Mouse (Mus musculus) liver, adult (tissue): ENCODE results near the gene Snrpd3.

Experiments
- GATA4 ChIP-seq: IDR thresholded peaks from 2 replicates; pipeline ENCODE4 v1.6.1; 2014; ENCODE audit warnings: mild to moderate bottlenecking, low read length; ENCODE audit not compliant: insufficient replicate concordance

Gene Snrpd3

DNA sequence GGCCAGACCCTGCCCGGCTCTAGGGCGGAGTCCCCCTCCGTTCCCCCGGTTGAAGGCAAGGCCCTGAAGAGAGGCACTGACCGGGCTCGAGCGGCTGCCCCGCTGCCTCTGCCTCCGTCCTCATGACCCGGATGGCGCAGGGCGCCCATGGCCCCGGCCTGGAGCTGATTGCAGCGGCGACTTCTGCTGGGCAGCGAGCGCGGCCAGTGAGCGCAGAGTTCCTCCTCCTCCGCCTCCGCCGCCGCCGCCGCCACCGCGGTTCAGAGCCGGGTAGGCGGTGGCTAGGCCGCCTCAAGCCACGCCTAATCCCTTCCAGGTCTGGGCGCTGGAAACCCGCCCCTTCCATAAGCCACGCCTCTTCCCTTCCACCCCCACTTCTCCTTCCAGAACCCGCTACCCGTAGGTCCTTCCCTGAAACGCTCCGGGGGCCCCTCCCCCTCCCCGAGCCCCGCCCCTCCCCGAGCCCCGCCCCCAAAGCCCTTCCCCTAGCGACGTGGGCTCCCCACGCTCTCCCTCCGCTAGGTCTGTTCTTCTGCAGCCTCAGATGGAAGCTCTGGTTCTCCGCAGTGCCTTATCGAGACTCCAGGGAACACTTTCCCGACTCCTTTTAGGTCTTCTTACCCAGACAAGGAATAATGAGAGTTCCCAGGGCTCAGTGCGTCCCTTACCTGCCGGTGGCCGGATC is at the start of gene Snrpd3:
TSS of gene Snrpd3 (plus strand) at position 479 of the 685 bp plus-strand sequence.
- peak; percentile 50; the same call in 1 of the 2 replicates for TF ChIP-seq GATA4

DNA sequence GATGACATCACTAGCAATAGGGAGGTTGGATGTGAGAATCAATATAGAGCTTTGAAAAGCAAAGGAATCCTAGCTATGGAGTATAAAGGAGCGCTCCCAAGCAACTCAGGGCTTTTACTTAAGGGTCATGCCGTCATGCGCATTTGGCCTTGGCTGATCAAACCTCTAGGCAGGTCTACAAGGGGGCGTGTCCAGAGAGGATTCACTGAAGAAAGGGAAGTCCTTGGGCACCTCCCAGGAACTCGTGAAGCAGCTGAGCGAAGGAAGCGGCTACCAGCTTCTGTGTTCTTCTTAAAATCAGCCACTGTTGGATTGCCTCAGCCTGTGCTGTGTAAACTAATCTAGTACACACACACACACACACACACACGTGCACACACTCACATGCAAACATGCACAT is 43.9 kb upstream of the Snrpd3 start:
- no peak for TF ChIP-seq GATA4

DNA sequence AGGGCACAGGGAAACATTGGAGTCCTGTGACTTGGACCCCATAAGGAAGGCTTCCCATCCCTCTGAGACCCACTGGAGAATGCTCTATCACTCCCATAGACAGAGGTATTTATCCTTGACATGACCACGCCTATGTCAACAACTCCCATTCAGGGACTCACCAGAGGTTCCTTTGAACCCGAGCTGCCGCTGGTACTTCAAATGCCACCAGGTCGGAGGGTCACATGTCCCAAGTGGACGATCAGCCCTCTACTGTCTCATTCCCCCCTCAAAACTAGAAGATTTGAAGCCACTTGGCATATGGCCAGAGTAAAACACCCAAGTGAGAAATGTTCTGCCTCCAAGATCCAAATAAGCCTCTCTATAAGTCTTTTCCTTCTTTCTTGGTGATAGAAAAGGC is 42.8 kb upstream of the Snrpd3 start:
- TF ChIP-seq GATA4: no peak

DNA sequence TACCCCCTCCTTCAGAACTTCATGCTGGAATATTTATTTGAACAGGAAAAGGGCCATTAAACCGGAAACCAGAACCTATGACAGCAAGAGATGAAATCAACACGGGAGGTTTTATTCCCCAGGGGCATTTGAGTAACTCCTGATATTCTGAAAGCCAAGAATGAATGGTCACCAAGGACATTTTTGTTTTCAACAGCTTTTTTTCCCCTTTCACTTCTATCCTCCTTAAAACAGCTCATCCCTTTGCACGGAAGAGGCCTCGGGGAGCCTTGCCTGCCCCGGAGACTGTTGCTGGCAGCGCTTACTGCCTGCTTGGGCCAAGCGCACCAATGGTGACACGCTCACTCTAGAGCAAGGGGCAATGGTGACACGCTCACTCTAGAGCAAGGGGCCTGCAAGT is 40.3 kb upstream of the Snrpd3 start:
- TF ChIP-seq GATA4: no peak

DNA sequence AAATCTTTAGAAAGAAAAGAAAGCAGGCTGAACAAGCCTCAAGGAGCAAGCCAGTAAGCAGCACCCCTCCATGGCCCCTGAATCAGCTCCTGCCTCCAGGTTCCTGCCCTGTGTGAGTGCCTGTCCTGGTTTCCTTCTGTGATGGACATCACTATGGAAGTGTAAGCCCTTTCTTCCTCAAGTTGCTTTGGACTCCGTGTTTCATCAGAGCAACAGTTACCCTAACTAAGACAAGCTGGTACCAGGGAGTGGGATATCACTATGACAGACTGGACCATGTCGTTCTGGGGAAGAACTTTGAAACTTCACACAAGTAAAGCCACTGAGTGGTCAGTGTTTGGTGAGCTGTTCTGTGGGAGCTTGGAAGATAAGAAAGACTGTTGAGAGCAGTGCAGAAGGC is 37.4 kb upstream of the Snrpd3 start:
- no peak for TF ChIP-seq GATA4

DNA sequence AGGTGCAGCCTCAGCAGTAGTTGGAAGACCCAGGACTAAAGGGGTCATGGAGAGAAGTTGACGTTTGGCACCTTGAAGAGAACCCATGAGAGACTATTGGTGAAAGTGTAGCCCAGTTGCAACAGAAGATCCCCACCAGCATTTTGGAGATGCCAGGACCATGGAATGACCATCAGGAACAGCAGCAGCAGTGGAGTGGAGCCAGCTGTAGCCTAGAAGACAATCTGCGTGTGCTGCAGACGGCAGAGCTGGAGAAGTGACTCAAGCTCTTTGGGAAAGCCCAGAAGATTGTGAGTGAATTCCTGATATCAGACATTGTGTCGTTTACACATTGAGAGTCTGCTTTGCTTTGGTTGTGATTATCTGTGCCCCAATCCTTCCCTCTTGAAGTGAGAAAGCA is 35.6 kb upstream of the Snrpd3 start:
- no peak for TF ChIP-seq GATA4

DNA sequence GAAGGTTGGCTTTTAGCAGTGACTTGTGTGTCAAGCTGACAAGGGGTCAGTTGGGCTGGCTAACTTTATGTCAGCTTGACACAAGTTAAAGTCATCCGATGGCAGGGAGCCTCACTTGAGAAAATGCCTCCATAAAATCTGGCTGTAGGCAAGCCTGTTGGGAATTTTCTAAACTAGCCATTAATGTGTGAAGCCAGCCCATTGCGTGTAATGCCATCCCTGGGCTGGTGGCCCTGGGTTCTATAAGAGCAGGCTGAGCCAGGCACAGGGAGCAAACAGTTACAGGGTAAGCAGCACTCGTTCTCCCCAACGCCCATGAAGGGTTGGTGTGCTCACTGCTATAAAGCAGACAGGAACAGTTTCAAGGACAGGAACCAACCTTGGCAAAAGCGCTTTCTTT is 35.1 kb upstream of the Snrpd3 start:
- no peak for TF ChIP-seq GATA4

DNA sequence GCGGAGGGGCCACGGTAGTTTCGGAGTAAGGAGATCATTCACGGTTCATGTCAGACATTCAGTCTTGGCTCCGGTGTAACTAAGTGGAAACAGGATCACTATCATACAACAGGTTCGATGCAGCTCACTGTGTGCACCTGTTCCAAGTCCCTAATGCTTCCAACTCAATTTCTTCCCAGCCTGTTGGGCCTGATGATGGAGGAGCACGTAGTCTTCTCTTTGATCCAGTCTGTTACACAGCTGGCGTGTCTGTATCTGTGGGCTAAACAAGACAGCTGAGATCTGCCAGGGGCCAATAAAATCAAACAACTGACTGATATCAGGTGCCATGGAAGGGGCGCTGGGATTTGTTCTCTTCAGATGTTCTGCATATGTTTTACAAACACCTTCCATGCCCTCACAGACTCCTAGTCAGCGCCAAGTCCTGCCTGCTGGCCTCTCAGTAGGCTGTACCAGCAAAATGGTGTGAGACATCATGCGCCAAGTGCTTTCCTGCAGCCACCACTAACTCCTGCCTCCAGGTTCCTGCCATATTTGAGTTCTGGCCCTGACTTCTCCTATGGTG is 34.4 kb upstream of the Snrpd3 start:
- no peak for TF ChIP-seq GATA4

DNA sequence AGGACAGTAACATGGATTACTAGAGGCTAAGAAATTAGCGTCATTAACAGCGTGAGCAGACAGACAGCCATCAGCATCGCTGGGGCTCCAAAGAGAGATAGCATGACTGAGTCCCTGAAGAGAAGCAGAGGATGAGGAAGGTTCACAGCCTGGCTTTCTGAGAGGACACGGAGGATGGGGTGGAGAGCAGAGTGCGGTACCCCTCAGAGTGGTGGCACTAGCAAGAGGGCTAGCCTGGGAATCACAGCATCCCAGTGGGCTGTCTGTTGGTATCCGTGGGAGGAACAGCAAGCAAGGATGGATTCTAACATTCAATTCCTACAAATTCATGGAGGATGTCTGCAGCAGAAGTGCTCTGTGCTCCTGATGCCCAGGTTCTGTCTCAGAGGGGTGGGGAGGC is 33.3 kb upstream of the Snrpd3 start:
- no peak for TF ChIP-seq GATA4

DNA sequence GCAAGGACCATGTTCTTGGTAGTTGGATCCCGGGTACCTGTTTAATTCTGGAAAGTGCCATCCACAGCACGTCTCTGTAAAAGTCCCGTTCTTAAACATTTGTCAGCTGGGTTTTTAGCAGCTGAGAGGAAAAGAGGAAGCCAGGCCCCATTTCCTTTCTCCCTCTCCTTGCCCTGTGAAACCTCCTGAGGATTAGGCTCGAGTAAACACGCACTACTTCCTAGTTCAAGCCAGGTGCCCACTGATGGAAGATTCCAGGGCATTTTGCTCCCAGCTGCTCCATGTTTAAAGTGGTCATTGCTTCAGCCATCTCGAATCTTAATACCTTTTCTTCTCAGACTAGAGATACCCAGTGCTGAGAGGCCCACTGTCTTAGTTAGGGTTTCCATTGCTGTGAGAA is 32.6 kb upstream of the Snrpd3 start:
- no peak for TF ChIP-seq GATA4

DNA sequence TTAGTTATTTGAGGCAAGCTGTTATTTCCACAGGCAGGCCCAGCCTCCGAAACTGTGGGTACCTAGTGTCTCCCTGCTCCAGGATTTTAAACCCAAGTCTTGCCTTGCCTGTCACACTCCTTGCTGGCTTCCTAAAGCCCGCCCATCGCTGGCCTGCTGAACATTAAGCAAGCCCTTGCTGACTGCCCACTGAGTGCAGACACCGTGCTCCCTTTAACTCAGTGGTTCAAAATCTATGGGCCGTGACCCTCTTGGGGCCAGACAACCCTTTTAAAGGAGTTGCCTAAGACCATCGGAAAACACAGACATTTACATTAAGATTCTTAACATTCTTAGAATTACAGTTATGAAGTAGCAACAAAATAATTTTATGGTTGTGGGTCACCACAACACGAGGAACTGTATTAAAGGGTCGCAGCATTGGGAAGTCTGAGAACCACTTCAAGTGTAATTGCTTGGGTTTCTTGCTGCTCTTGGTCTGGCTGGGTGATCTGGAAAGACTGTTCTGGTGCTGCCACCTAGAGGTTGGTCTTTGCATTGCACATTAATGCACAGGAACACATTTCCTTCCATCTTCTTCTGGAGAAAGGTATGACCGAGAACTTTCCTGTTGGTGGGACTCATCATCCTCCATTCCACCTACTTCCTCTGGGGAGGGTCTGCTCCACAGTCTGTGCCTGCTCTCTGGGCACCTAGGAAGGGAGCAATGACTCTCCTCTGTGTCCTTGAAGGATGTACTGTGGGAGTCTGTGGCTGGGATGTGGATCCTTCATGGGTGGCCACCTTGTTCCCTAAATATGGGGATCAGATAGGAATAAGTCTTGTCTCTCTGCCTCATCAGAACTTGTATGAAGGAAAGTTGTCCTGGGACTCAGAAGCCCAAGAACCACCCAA is 31.0 kb upstream of the Snrpd3 start:
- TF ChIP-seq GATA4: no peak

DNA sequence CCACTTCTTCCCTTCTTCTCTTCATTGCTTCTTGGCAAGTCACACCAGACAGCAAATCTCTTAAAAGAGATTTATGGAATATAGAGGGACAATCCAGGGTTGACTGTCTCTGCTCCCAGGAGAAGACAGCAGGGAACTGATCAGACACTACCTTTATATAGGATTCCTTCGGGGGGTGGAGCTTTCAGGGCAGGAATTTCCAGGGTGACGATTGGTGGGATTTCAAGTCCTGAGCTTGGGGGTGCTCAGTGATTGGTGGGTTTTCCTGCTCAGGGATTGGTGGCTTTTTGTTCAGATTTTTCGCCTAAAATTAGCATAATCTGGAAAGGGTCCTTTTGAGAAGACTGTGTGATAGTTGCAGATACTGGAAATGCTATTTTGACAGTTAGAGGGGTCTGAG is 30.2 kb upstream of the Snrpd3 start:
- TF ChIP-seq GATA4: no peak

DNA sequence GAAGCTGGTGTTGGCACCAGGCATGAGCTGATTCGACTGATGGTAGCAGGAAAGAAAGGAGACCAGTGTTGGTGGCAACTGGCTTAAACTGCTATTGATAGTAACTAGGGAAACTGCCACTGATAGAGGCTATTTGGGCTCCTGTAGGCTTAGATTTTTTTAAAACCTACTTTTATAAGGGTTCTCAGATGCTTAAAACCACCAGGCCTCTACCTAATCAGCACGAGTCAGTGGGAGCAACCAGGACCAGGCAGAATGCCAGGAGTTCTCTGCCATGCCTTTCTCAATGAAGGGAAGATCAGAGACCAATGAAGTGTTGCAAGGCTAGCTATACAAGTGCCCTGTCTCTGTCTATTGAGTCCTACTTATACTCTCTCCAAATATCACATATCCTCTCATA is 27.8 kb upstream of the Snrpd3 start:
- no peak for TF ChIP-seq GATA4

DNA sequence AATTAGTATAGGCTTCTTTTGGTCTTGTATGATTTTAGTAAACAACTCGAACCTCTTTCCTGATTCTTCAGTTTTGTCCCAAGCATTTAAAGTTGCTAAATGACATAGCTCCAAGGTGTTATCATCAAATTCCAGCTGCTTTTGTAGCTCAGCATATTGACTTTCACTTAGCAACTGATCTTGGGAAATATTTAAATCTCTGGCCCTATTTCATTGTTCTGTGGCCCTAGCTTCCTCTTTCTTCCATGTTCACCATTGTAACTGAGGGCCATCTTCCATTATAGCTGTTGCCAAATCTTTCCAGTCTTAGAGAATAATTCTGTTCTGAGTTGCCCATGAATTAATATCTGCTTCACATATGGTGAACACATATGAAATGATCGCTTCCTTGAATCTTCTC is 26.6 kb upstream of the Snrpd3 start:
- TF ChIP-seq GATA4: no peak

DNA sequence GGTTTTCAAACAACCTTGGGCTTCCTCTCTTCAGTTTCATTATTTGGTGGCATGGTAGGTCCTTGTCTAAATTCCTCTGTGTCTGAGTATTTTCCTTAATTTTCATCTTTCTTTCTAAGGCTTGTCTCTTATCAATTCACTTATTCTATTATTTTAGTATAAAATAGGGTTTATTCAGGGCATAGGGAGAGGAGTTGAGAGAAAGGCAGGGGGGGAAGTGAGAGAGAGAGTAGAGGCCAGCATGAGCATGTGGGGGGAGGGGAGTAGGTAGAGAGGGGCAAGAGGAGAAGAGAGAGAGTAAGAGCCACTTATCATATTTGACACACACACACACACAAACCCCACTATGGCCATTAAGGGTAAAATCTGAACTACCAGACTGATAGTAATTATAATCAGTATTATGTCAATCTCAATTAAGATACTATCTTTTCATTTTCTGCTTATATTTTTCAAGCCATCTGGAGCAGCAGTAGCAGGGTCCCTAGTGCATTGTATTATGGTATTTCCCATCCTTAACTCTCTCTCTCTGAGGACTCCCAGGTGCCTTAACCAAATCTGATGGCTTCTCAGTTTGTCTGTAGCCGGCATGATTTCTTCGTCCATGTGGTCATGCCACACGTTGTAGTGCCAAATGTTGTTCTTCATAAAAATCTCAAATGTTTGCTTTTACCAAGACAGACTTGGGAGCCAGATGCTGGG is 26.0 kb upstream of the Snrpd3 start:
- no peak for TF ChIP-seq GATA4

DNA sequence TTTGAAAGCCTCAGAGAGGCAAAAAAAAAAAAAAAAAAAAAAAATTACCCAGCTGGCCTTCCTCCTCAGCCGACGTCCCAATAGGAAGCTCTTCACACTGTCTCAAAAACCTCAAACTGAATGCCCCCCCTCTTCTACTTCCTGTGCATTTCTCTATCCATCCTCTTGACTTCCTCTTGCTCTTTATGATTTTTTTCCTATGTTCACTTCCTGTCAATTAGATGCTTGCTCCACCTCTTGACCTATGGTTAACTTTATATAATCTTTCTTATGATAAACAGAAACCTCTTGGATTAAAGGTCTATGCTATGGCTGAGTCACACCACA is 25.5 kb upstream of the Snrpd3 start:
- no peak for TF ChIP-seq GATA4
